Mouse (Mus musculus) limb, embryonic 14.5 days (tissue): ENCODE measurements around the gene Morc4. TPM values are rescaled to one million over a fixed set of nuclear protein-coding genes. Genes with fewer than 3 reads are reported as not detected.
A peak's percentile ranks its signal among the peaks of the same experiment; 100 is the strongest.

Experiments used
- ATAC-seq: fragments of 200-750 bp; cut with Nextera tagmentation; 2 replicates; pipeline ENCODE4 v1.8.0; 2017; ENCODE audit warnings: low read depth, moderate number of reproducible peaks, moderate TSS enrichment; ENCODE audit not compliant: low FRiP score
- DNase-seq: peaks from one replicate; pipeline ENCODE4 v3.0.0-alpha.2; 2015; ENCODE audit warnings: low spot score
- H3K27ac ChIP-seq: fragments of 300-500 bp; sonication (generic); replicated peaks from 2 replicates; pipeline ENCODE4 v1.5.1; 2014; ENCODE audit warnings: low read depth, mild to moderate bottlenecking, low read length, moderate library complexity, mixed read lengths
- H3K27me3 ChIP-seq: fragments of 300-500 bp; sonication (generic); 2 replicates; pipeline ENCODE4 v1.6.1; 2014; ENCODE audit warnings: low read length, mixed read lengths; ENCODE audit not compliant: control insufficient read depth, insufficient read depth
- H3K36me3 ChIP-seq: fragments of 300-500 bp; sonication (generic); 2 replicates; pipeline ENCODE4 v1.6.1; 2014; ENCODE audit warnings: mild to moderate bottlenecking, low read length, moderate library complexity, mixed read lengths; ENCODE audit not compliant: control insufficient read depth, insufficient read depth
- H3K4me1 ChIP-seq: fragments of 300-500 bp; sonication (generic); 2 replicates; pipeline ENCODE4 v1.6.1; 2014; ENCODE audit warnings: antibody characterized with exemption, low read length, mixed read lengths; ENCODE audit not compliant: control insufficient read depth, insufficient read depth
- H3K4me2 ChIP-seq: fragments of 300-500 bp; sonication (generic); replicated peaks from 2 replicates; pipeline ENCODE4 v1.6.1; 2014; ENCODE audit warnings: low read depth, mild to moderate bottlenecking, low read length, moderate library complexity; ENCODE audit not compliant: severe bottlenecking
- H3K4me3 ChIP-seq: fragments of 300-500 bp; sonication (generic); replicated peaks from 2 replicates; pipeline ENCODE4 v1.5.1; 2014; ENCODE audit warnings: low read length
- H3K9ac ChIP-seq: fragments of 300-500 bp; sonication (generic); 2 replicates; pipeline ENCODE4 v1.6.1; 2014; ENCODE audit warnings: mild to moderate bottlenecking, low read depth, low read length, moderate library complexity; ENCODE audit not compliant: severe bottlenecking
- H3K9me3 ChIP-seq: fragments of 300-500 bp; sonication (generic); 2 replicates; pipeline ENCODE4 v1.6.1; 2016; ENCODE audit warnings: low read length; ENCODE audit not compliant: control insufficient read depth
- POLR2A ChIP-seq: fragments of 200-500 bp; IDR thresholded peaks from 2 replicates; pipeline ENCODE4 v1.8.0; 2012; ENCODE audit warnings: inconsistent platforms, mild to moderate bottlenecking, moderate library complexity, borderline replicate concordance; ENCODE audit not compliant: insufficient read depth, insufficient read length; ENCODE audit errors: extremely low read depth
- WGBS: fragments of 180-500 bp; shearing (Covaris S2); extraction: QIAGEN DNeasy Blood & Tissue Kit; methylation state at CpG from one replicate; pipeline ENCODE4 v1.1.7; 2014; 5-methylcytosine and 5-hydroxymethylcytosine counted together
- polyA plus RNA-seq, 2 experiments: library from polyadenylated mRNA; depleted of rRNA in 1 of 2; stranded (reverse) in 1 of 2; unstranded in 1 of 2; fragments of >200 nt; fragmentation: Nextera tagmentation in 1 of 2; extraction: Ambion mirVana in 1 of 2; gene quantifications; 2 replicates each; pipeline versions ENCODE4 v1.2.1 to v1.2.3; 2012 to 2014

Gene Morc4
- polyA plus RNA-seq, 2 experiments = 21.8 to 31.0 TPM

- ATAC-seq (no peak), DNase-seq (peak; percentile 79)
- Histone ChIP-seq H3K27ac (no peak overlapping the region), H3K27me3 (no peaks in the 10 kb centered on the region), H3K9me3 (no peaks in the 10 kb centered on the region), H3K4me2 (no peak overlapping the region), H3K4me1 (no peaks in the 10 kb centered on the region), H3K9ac (no peak overlapping the region), H3K36me3 (no peaks in the 10 kb centered on the region), H3K4me3 (no peak overlapping the region)
- no peak for TF ChIP-seq POLR2A
- WGBS = 30% methylated on average over 18 of the region's 18 CpGs
Measured at GRCm38 (mm10) chrX:139774309-139775083, 97.0 kb downstream of the Morc4 start.

Other genes with a start within 250 kb of the Morc4 start
- 8.3 and 10.0 TPM in 2 replicates for gene Tbc1d8b, start 186.7 kb downstream of the Morc4 start, polyA plus RNA-seq (2012; rRNA removed)
- 2.5 and 2.6 TPM in 2 replicates for gene Tbc1d8b, start 186.7 kb downstream of the Morc4 start, polyA plus RNA-seq (2014; fragmentation: Nextera tagmentation; extraction: Ambion mirVana)
- not detected in 2 replicates for gene Gm15013, start 157.2 kb downstream of the Morc4 start, polyA plus RNA-seq (2012; rRNA removed)
- 0.25 TPM in 1 of 2 replicates, not detected in the other for gene Gm15013, start 157.2 kb downstream of the Morc4 start, polyA plus RNA-seq (2014; fragmentation: Nextera tagmentation; extraction: Ambion mirVana)
- 2.9 and 3.4 TPM in 2 replicates for gene Ripply1, start 89.3 kb downstream of the Morc4 start, polyA plus RNA-seq (2012; rRNA removed)
- not detected in 2 replicates for gene Ripply1, start 89.3 kb downstream of the Morc4 start, polyA plus RNA-seq (2014; fragmentation: Nextera tagmentation; extraction: Ambion mirVana)
- 0.65 and 0.67 TPM in 2 replicates for gene Cldn2, start 70.8 kb downstream of the Morc4 start, polyA plus RNA-seq (2012; rRNA removed)
- gene Cldn2, start 70.8 kb downstream of the Morc4 start, polyA plus RNA-seq (2014; fragmentation: Nextera tagmentation; extraction: Ambion mirVana) = 0.25 and 0.30 TPM in 2 replicates
- gene Rbm41, start 126.9 kb upstream of the Morc4 start, polyA plus RNA-seq (2012; rRNA removed) = 4.2 and 5.1 TPM in 2 replicates
- 5.6 and 7.6 TPM in 2 replicates for gene Rbm41, start 126.9 kb upstream of the Morc4 start, polyA plus RNA-seq (2014; fragmentation: Nextera tagmentation; extraction: Ambion mirVana)
- gene Nup62cl, start 191.0 kb upstream of the Morc4 start, polyA plus RNA-seq (2012; rRNA removed) = 6.7 and 8.4 TPM in 2 replicates
- gene Nup62cl, start 191.0 kb upstream of the Morc4 start, polyA plus RNA-seq (2014; fragmentation: Nextera tagmentation; extraction: Ambion mirVana) = 3.9 and 4.9 TPM in 2 replicates
- gene Pih1h3b, start 191.2 kb upstream of the Morc4 start, polyA plus RNA-seq (2012; rRNA removed) = not detected in 2 replicates
- gene Pih1h3b, start 191.2 kb upstream of the Morc4 start, polyA plus RNA-seq (2014; fragmentation: Nextera tagmentation; extraction: Ambion mirVana) = not detected in 2 replicates